ENCODE assay signal across 27 mouse cellular contexts in genomic region chr12:12147847-12148246, GRCm38 (mm10).
DNase-seq lines count a peak whose midpoint lies in the region; ATAC-seq and TF ChIP-seq lines count a peak whose summit lies in the region.
"Had no signal": no experiment of that assay in that cellular context is flagged by ENCODE, and none has a peak within 500 bp of the region (broad histone marks: within the 10 kb centered on the region; RNA-seq: fewer than 3 reads in every experiment).

No protein-coding gene starts in this region.

- TF ChIP-seq POLR2A in CH12.LX (IDR thresholded peaks at IDR 0.05; ENCODE audit: low read depth, low read length) = no peak

- H3K36me3 ChIP-seq in CH12.LX (replicated peaks in 1 of 2; ENCODE audit: control insufficient read depth in 1 of 2, insufficient read depth in 1 of 2, low read length in 1 of 2) = no peaks in the 10 kb centered on the region
- no peaks in the 10 kb centered on the region for H3K36me3 ChIP-seq in forebrain, embryonic 13.5 days (ENCODE audit: poor library complexity, severe bottlenecking)
- H3K36me3 ChIP-seq: embryonic facial prominence, embryonic 10.5 days; embryonic facial prominence, embryonic 13.5 days; forebrain, embryonic 12.5 days; heart, embryonic 10.5 days; heart, embryonic 13.5 days; hindbrain, embryonic 10.5 days; hindbrain, embryonic 13.5 days; intestine, embryonic 15.5 days had no signal

- ATAC-seq in granulocyte monocyte progenitor cell, adult 5-6 weeks (replicated peaks; ENCODE audit: poor library complexity, severe bottlenecking) = peak; percentile 98
- peak; percentile 94 for ATAC-seq in megakaryocyte progenitor cell, adult 5-6 weeks (replicated peaks; ENCODE audit: poor library complexity)
- ATAC-seq in forebrain, embryonic 13.5 days = no peak
- ATAC-seq: activated CD4-positive, CD25-positive, alpha-beta regulatory T cell, adult 4 months; intestine, embryonic 15.5 days had no signal

- H3K9ac ChIP-seq in CH12.LX (ENCODE audit: insufficient read depth, low read depth) = no peak overlapping the region
- H3K9ac ChIP-seq in forebrain, embryonic 13.5 days = no peak overlapping the region
- H3K9ac ChIP-seq: embryonic facial prominence, embryonic 13.5 days; forebrain, embryonic 12.5 days; forebrain, postnatal 0 days; heart, embryonic 13.5 days; hindbrain, embryonic 13.5 days; intestine, embryonic 15.5 days had no signal

- 84% methylated on average over 3 of the region's 3 CpGs for WGBS in forebrain, embryonic 13.5 days

- peaks cover 0 to 15% of the 10 kb centered on the region in 2 experiments; a peak in 3 of 4 replicates for H3K4me1 ChIP-seq in CH12.LX (ENCODE audit: control insufficient read depth in 1 of 2, insufficient read depth in 2 of 2)
- peaks cover 4% of the 10 kb centered on the region; the same call in 1 of the 2 replicates for H3K4me1 ChIP-seq in forebrain, embryonic 13.5 days
- H3K4me1 ChIP-seq: embryonic facial prominence, embryonic 10.5 days; embryonic facial prominence, embryonic 13.5 days; forebrain, embryonic 12.5 days; heart, embryonic 10.5 days; heart, embryonic 13.5 days; hindbrain, embryonic 10.5 days; hindbrain, embryonic 13.5 days; intestine, embryonic 15.5 days had no signal

- dilution Hi-C loops in CH12.LX (cut with MboI; ENCODE audit: extremely low pct_ligation_motif_present, extremely low pct_unique_long_range_greater_than_20kb, low sequenced_read_pairs) = no loop called here

- peak; percentile 93 for TF ChIP-seq EP300 in CH12.LX (IDR thresholded peaks at IDR 0.05; ENCODE audit: low read length)

- in situ Hi-C loops in CH12.LX (cut with MboI; ENCODE audit: low pct_ligation_motif_present, low pct_unique_long_range_greater_than_20kb, low sequenced_read_pairs) = loop anchor here (10.0 to 25.0 kb wide), 2 partner anchors 793 to 961 kb away; no protein-coding TSS in a partner anchor

- no peaks in the 10 kb centered on the region for H3K27me3 ChIP-seq in CH12.LX (replicated peaks)
- no peaks in the 10 kb centered on the region for H3K27me3 ChIP-seq in forebrain, embryonic 13.5 days
- H3K27me3 ChIP-seq: embryonic facial prominence, embryonic 13.5 days; forebrain, embryonic 12.5 days; heart, embryonic 13.5 days; hindbrain, embryonic 13.5 days; intestine, embryonic 15.5 days had no signal

- H3K27ac ChIP-seq in CH12.LX (ENCODE audit: insufficient read depth, low read depth) = no peak overlapping the region
- H3K27ac ChIP-seq in forebrain, embryonic 13.5 days = no peak overlapping the region
- H3K27ac ChIP-seq: embryonic facial prominence, embryonic 10.5 days; embryonic facial prominence, embryonic 13.5 days; forebrain, embryonic 12.5 days; gastrocnemius, adult 2 months; heart, adult 2 months; heart, embryonic 10.5 days; heart, embryonic 13.5 days; hindbrain, embryonic 10.5 days; hindbrain, embryonic 13.5 days; intestine, embryonic 15.5 days had no signal

- TF ChIP-seq RAD21 in CH12.LX (IDR thresholded peaks at IDR 0.05; ENCODE audit: low read depth, low read length) = no peak

- DNase-seq in CH12.LX (ENCODE audit: extremely low read depth) = peak; percentile 79
- DNase-seq in cerebellum, postnatal 25 days = no peak
- DNase-seq in gastrocnemius, postnatal 4 days (ENCODE audit: low spot score in 2 of 2) = no peak
- no peak for DNase-seq in retina, embryonic 14.5 days (ENCODE audit: low spot score)
- DNase-seq: adrenal gland, adult 8-10 months; adrenal gland, postnatal 25 days; cerebellum, adult 11-12 months; cerebellum, adult 8-10 months; cerebellum, postnatal 10 days; gastrocnemius, adult 2 months; gastrocnemius, postnatal 14 days; heart, adult 2 months; kidney, adult 11 months had no signal

- no peak for TF ChIP-seq CTCF in CH12.LX (conservative IDR thresholded peaks at IDR 0.05 in 1 of 2, IDR thresholded peaks at IDR 0.05 in 1 of 2; ENCODE audit: low read depth in 2 of 2, low read length in 2 of 2)

- H3K79me2 ChIP-seq in CH12.LX (replicated peaks; ENCODE audit: control insufficient read depth, extremely low read depth, insufficient read depth, poor library complexity, severe bottlenecking) = no peaks in the 10 kb centered on the region

- no peaks in the 10 kb centered on the region for H3K9me3 ChIP-seq in CH12.LX (replicated peaks; ENCODE audit: low read length)
- no peaks in the 10 kb centered on the region for H3K9me3 ChIP-seq in forebrain, embryonic 13.5 days (replicated peaks)
- H3K9me3 ChIP-seq: embryonic facial prominence, embryonic 10.5 days; embryonic facial prominence, embryonic 13.5 days; forebrain, embryonic 12.5 days; heart, embryonic 10.5 days; heart, embryonic 13.5 days; hindbrain, embryonic 10.5 days; hindbrain, embryonic 13.5 days; intestine, embryonic 15.5 days had no signal

- no peak overlapping the region for H3K4me3 ChIP-seq in CH12.LX (replicated peaks in 1 of 3; ENCODE audit: low read depth in 2 of 3, low read length in 2 of 3, poor library complexity in 1 of 3)
- H3K4me3 ChIP-seq in forebrain, embryonic 13.5 days = no peak overlapping the region
- H3K4me3 ChIP-seq: embryonic facial prominence, embryonic 10.5 days; embryonic facial prominence, embryonic 13.5 days; erythroblast, embryonic 14.5 days; forebrain, embryonic 12.5 days; gastrocnemius, adult 2 months; heart, adult 2 months; heart, embryonic 10.5 days; heart, embryonic 13.5 days; hindbrain, embryonic 10.5 days; hindbrain, embryonic 13.5 days; intestine, embryonic 15.5 days had no signal

- H3K4me2 ChIP-seq in CH12.LX (ENCODE audit: insufficient read depth, low read depth, poor library complexity, severe bottlenecking) = peak overlapping the region; percentile 19
- H3K4me2 ChIP-seq in forebrain, embryonic 13.5 days = no peak overlapping the region
- H3K4me2 ChIP-seq: embryonic facial prominence, embryonic 13.5 days; forebrain, embryonic 12.5 days; heart, embryonic 13.5 days; hindbrain, embryonic 13.5 days; intestine, embryonic 15.5 days had no signal

TF ChIP-seq in CH12.LX, 34 proteins besides CTCF, POLR2A, EP300 and RAD21:
- TF ChIP-seq ZNF384 (IDR thresholded peaks at IDR 0.05; ENCODE audit: low read depth, low read length) (no peak), MEF2A (IDR thresholded peaks at IDR 0.05; ENCODE audit: borderline replicate concordance, low read depth, low read length) (peak; percentile 55; the same call in 1 of the 2 replicates), MAFK (IDR thresholded peaks at IDR 0.05; ENCODE audit: insufficient replicate concordance, low read length) (no peak), IRF4 (IDR thresholded peaks at IDR 0.05; ENCODE audit: low read depth, low read length) (peak; percentile 97), ETS1 (conservative IDR thresholded peaks at IDR 0.05; ENCODE audit: low read depth, low read length) (no peak), USF1 (IDR thresholded peaks at IDR 0.05; ENCODE audit: low read depth, low read length) (no peak), ZMIZ1 (IDR thresholded peaks at IDR 0.05; ENCODE audit: low read depth, low read length) (no peak), RCOR1 (conservative IDR thresholded peaks at IDR 0.05; ENCODE audit: low read depth, low read length) (peak; percentile 73), POLR2AphosphoS2 (IDR thresholded peaks at IDR 0.05; ENCODE audit: low read depth, low read length) (no peak), ZC3H11A (IDR thresholded peaks at IDR 0.05; ENCODE audit: low read depth, low read length) (no peak), BHLHE40 (IDR thresholded peaks at IDR 0.05; ENCODE audit: low read depth, low read length) (peak; percentile 87), TBP (conservative IDR thresholded peaks at IDR 0.05; ENCODE audit: low read depth, low read length) (no peak), ELF1 (IDR thresholded peaks at IDR 0.05; ENCODE audit: low read depth, low read length) (no peak), SIN3A (IDR thresholded peaks at IDR 0.05; ENCODE audit: low read length) (no peak), TCF12 (IDR thresholded peaks at IDR 0.05; ENCODE audit: low read depth, low read length) (0 out of 2 replicates have a peak, but pooled peaks have one; percentile 23), JUND (conservative IDR thresholded peaks at IDR 0.05; ENCODE audit: low read depth, low read length) (no peak), MAZ (IDR thresholded peaks at IDR 0.05; ENCODE audit: low read depth, low read length) (no peak), MYC (IDR thresholded peaks at IDR 0.05; ENCODE audit: low read depth, low read length) (0 out of 2 replicates have a peak, but pooled peaks have one; percentile 34), KAT2A (IDR thresholded peaks at IDR 0.05; ENCODE audit: insufficient replicate concordance, low read length) (no peak)
